Mouse (Mus musculus): ENCODE results near the gene Rtn4r.

The Rtn4r gene

GRCm38 (mm10) chr16:18159255-18159654 lies 31.8 kb downstream of the Rtn4r start:
- no peak for DNase-seq

- peak; percentile 97 for DNase-seq
These were observed 32.3 kb downstream of the Rtn4r start for GRCm38 (mm10) chr16:18159778-18160177.

- DNase-seq: no peak
These were observed 33.1 kb downstream of the Rtn4r start for GRCm38 (mm10) chr16:18160514-18160913.

GRCm38 (mm10) chr16:18161190-18161589 lies 33.7 kb downstream of the Rtn4r start:
- DNase-seq: no peak

GRCm38 (mm10) chr16:18164642-18165238 lies 37.3 kb downstream of the Rtn4r start:
- DNase-seq: no peak

- DNase-seq: no peak
These were observed 39.3 kb downstream of the Rtn4r start for GRCm38 (mm10) chr16:18166613-18167190.

GRCm38 (mm10) chr16:18169156-18169555 lies 41.7 kb downstream of the Rtn4r start:
- DNase-seq: no peak

GRCm38 (mm10) chr16:18169776-18170175 lies 42.3 kb downstream of the Rtn4r start:
- no peak for DNase-seq

GRCm38 (mm10) chr16:18172266-18172855 lies 44.9 kb downstream of the Rtn4r start:
- DNase-seq: no peak

- DNase-seq: no peak
These were observed 45.8 kb downstream of the Rtn4r start for GRCm38 (mm10) chr16:18173231-18173630.

GRCm38 (mm10) chr16:18173788-18174187 lies 46.3 kb downstream of the Rtn4r start:
- no peak for DNase-seq

- no peak for DNase-seq
These were observed 48.5 kb downstream of the Rtn4r start for GRCm38 (mm10) chr16:18175817-18176541.

- no peak for DNase-seq
These were observed 49.3 kb downstream of the Rtn4r start for GRCm38 (mm10) chr16:18176758-18177157.

GRCm38 (mm10) chr16:18179591-18179990 lies 52.1 kb downstream of the Rtn4r start:
- DNase-seq: no peak

GRCm38 (mm10) chr16:18181398-18181797 lies 54.0 kb downstream of the Rtn4r start:
- no peak for DNase-seq

- DNase-seq: no peak
These were observed 55.3 kb downstream of the Rtn4r start for GRCm38 (mm10) chr16:18182766-18183165.

GRCm38 (mm10) chr16:18185715-18186449 lies 58.4 kb downstream of the Rtn4r start:
- no peak for DNase-seq

- DNase-seq: no peak
These were observed 59.4 kb downstream of the Rtn4r start for GRCm38 (mm10) chr16:18186798-18187197.

- DNase-seq: peak; percentile 92
These were observed 59.8 kb downstream of the Rtn4r start for GRCm38 (mm10) chr16:18187221-18187620.

GRCm38 (mm10) chr16:18191006-18191405 lies 63.6 kb downstream of the Rtn4r start:
- no peak for DNase-seq

GRCm38 (mm10) chr16:18194208-18194985 lies 67.0 kb downstream of the Rtn4r start:
- no peak for DNase-seq

GRCm38 (mm10) chr16:18195068-18195467 lies 67.6 kb downstream of the Rtn4r start:
- DNase-seq: no peak
